Mouse (Mus musculus) lung, postnatal 25 days (tissue): ENCODE data around the gene Hmgcl.
"Not testable (repeated sequence)": the region's sequence is repeated elsewhere in the genome, so short reads cannot be mapped to it uniquely, and the experiment has no call there.

Experiments
- DNase-seq: peaks from one replicate; pipeline ENCODE4 v3.0.0; 2022; ENCODE audit warnings: low spot score

Gene Hmgcl

GRCm38 (mm10) chr4:135926861-135927260, 19.4 kb upstream of the Hmgcl start:
- DNase-seq, result no peak

DNA sequence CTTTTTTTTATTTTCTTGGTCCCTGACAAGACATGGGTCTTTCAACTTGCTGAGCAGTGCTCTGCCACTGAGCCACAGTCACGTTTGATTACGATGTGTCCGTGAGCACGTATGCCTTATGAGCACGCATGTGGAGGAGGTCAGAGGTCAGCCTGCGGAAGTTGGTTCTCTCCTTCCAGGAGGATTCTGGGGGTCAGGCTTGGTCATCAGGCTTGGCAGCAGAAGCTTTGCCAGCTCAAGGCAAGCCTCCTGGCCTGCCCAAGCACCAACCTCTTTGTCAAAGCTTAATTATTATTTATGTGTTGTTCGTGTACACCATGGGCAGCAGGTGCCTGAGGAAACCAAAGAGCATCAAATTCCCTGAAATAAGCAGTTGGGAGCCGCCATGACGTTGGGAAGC, 17.9 kb upstream of the Hmgcl start:
- DNase-seq, result no peak

DNA sequence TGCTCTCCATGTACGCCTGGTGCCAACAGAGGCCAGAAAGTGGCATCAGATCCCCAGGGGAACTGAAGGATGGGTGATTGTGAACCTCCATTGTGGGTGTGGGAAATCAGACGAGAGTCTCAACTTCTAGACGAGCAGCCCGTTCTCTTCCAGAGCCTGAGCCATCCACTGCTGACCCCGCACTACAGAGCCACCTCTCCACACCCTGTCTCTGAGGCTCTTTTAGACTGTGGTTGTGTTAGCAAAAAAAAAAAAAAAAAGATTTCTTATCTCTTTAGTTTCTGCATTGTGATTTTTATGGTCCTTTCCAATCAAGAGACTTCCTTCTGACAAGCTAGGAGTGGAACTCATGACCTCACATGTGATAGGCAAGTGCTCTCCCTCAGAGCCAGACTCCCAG, 16.8 kb upstream of the Hmgcl start:
- DNase-seq, result no peak

- DNase-seq, result no peak
Observed at GRCm38 (mm10) chr4:135929828-135930227, 16.4 kb upstream of the Hmgcl start.

- no peak for DNase-seq
Observed at GRCm38 (mm10) chr4:135930239-135930638, 16.0 kb upstream of the Hmgcl start.

DNA sequence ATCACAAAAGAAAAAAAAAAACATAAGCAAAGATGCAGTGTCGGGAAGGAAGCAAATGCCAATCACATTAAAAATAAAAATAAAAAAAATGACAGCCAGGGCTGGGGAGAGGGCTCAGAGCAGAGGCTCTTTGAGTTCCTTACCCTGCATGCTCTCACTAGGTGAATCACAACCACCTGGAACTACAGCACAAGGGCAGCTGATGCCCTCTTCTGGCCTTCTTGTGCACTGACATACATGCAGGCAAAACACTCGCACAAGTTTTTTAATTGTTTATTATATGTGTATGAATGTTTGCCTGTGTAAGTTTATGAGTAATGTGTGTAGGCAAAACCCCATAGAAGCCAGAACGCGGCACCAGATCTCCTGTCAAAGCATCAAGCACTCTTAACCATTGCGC, 14.4 kb upstream of the Hmgcl start:
- DNase-seq, result peak; percentile 21

DNA sequence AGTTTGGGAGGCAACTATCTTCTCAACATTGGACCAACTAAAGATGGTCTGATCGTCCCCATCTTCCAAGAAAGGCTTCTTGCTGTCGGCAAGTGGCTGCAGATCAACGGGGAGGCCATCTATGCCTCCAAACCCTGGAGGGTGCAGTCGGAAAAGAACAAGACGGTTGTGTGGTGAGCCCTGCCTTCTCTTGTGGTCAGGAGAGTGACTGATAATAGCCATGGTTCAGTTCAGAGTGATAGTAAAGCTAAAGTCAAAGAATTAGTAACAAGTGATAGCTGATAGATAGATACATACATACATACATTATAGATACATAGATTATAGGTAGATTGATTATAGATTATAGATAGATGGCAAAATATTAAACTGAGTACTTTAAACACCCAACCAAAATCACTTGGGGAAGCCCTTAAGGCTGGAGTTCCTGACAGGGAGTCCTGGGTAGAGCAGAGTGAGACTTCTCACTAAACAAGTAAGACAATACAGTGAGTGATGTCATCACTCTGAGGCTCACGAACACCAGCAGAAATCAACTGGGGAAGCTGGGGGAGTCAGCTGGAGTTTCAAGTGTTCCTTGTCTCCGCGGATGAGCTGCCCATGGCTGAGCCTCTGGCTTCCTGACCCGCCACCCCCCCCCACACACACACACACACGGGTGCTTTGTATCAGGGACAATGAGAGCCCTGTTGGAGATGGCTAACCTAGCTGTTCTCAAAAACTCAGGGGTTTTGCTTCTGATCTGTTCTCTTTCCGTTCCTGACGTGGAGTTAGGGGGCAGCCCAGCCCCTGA, 11.3 kb upstream of the Hmgcl start:
- no peak for DNase-seq

GRCm38 (mm10) chr4:135935502-135935901, 10.7 kb upstream of the Hmgcl start:
- no peak for DNase-seq

DNA sequence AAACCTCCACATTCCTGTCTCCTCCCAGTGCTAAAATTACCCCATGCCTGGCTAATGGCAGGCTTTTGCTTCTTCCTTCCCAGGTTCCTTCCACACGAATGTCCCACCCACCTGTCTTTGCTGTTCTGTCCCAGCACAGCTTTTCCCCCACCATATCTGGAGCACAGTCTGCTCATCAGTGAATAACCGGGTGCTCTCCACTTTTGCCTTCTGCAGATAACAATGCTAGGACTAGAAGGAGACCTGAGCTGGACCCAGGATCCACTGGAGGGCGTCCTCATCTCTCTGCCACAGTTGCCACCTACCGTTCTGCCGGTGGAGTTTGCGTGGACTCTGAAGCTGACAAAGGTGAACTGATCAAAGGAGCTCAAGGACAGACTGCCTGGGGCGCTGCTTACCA, 7.4 kb upstream of the Hmgcl start:
- no peak for DNase-seq

DNA sequence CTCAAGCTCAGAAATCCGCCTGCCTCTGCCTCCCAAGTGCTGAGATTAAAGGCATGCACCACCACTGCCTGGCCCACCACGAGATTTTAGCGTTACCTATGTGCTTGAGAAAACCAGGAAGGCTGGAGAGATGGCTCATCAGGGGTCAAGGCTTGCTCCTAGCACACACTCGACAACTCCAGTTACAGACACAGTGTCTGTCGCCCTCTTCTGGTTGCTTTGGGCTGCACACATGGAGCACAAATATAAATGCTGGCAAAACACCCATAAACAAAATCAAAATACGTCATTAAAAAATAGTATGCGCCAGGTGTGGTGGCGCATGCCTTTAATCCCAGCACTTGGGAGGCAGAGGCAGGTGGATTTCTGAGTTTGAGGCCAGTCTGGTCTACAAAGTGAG, 5.2 kb upstream of the Hmgcl start:
- not testable (repeated sequence) for DNase-seq

- DNase-seq, result no peak
Observed at GRCm38 (mm10) chr4:135942193-135942592, 4.1 kb upstream of the Hmgcl start.

GRCm38 (mm10) chr4:135943389-135943788, 2.9 kb upstream of the Hmgcl start:
- no peak for DNase-seq

DNA sequence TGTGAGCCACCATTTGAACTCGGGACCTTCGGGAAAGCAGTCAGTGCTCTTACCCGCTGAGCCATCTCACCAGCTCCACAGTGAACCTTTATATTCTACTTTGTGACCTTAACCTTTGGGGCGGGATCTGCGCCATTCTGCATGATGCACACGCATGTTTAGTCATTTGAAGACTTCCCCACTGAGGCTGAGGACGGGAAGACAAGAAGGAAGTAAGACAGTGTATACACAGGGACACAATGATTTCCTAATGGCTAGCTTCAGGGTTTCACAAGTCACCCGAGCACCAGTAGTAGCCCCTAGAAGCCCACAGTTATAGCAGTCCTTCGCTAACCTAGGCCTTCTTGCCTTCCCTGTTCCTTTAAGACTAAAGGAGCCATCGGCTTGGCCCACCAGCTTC, 542 bp upstream of the Hmgcl start:
- DNase-seq, result no peak

- no peak for DNase-seq
Observed at GRCm38 (mm10) chr4:135946659-135947301, 532 bp downstream of the Hmgcl start.

DNA sequence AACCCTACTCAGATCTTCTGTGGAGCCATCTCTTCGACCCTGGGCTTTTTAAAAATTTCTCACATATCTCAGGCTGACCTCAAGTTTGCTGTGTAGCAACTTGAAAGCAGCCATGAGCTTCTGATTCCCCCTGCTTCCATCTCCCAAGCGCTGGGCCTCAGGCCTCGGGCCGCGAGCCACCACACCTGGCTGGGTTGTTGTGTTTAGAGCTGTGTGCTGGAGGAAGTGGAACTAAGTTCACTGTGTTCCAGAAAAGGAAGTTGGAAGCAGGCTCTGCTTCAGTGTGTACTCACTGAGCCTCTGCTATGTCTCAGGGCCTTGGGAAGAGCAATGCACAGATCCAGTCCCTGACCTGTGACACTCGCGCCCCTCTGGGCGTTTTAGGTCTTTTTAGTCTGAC, 1.9 kb downstream of the Hmgcl start:
- DNase-seq, result no peak

- peak; percentile 59 for DNase-seq
Observed at GRCm38 (mm10) chr4:135949475-135949874, 3.2 kb downstream of the Hmgcl start.

- no peak for DNase-seq
Observed at GRCm38 (mm10) chr4:135949911-135950310, 3.7 kb downstream of the Hmgcl start.

GRCm38 (mm10) chr4:135950365-135950764, 4.1 kb downstream of the Hmgcl start:
- no peak for DNase-seq

DNA sequence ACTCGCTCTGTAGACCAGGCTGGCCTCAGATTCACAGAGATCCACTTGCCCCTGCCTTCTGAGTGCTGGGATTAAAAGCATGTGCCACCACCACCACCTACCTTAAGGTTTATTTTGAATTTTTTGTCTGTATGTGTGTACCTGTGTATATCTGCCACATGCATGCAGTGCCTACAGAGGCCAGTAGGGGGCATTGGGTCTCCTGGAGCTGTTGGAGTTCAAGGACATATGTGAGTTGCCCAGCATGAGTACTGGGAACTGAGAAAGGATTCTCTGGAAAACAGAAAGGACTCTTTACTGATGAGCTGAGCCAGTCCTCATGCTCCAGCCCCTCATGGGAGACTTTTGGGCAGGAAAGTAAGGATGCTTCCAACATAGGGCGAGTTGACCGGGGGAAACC, 5.3 kb downstream of the Hmgcl start:
- DNase-seq, result no peak

GRCm38 (mm10) chr4:135953179-135953578, 6.9 kb downstream of the Hmgcl start:
- DNase-seq, result no peak

- DNase-seq, result peak; percentile 72
Observed at GRCm38 (mm10) chr4:135954241-135954640, 8.0 kb downstream of the Hmgcl start.

- no peak for DNase-seq
Observed at GRCm38 (mm10) chr4:135955886-135956285, 9.6 kb downstream of the Hmgcl start.

DNA sequence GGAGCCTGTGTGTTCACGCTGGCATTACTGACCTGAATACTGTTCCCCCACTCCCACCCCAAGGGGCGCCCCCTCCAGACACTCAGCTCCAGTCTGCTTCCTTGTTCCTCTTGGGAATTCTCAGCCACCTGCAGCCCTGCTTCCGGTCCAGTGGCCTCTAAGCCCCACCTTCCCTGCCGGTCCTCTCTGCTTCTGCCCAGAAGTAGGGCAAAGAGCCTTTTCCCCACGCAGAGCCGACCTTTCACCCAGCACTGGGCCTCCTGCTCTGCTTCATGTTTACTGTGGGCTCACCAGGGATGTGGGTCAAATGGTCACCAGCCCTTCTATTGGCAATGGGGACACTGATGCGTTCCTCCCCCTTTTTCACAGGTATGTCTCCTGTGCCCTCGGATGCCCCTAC, 12.1 kb downstream of the Hmgcl start:
- DNase-seq, result no peak

DNA sequence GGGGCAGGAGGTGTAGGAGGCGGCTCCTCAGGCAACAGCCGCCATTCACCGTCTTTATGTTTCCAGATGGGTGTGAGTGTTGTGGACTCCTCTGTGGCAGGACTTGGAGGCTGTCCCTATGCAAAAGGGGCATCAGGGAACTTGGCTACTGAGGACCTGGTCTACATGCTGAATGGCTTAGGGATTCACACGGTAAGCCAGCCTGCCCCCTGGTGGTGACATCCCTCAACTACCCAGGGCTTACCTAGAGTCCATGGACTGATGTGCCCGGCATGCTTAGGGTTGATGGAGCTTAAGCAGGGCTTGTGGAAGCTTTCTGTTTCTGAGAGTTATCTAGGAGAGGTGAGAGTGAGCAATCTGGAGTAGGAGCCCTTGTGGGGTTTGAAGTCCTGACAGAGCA, 14.5 kb downstream of the Hmgcl start:
- peak; percentile 81 for DNase-seq
